Mouse (Mus musculus): Measurements from ENCODE around the gene Liph.

- TF ChIP-seq CTCF (IDR thresholded peaks at IDR 0.05; ENCODE audit: extremely low read depth, insufficient read depth, low read length) (no peak), POLR2A (IDR thresholded peaks at IDR 0.05; ENCODE audit: extremely low read depth, insufficient read depth, low read length) (no peak)
Observed at GRCm38 (mm10) chr16:22027474-22027873, 32.0 kb upstream of the Liph start.
